In genomic region chr13:9904455-9904854, GRCm38 (mm10) we compare ENCODE assay signal across 24 mouse cellular contexts.
A peak's percentile ranks its signal among the peaks of the same experiment; 100 is the strongest.
DNase-seq lines count a peak whose midpoint lies in the region; ATAC-seq and TF ChIP-seq lines count a peak whose summit lies in the region.
"Had no signal": no experiment of that assay in that cellular context is flagged by ENCODE, and none has a peak within 500 bp of the region (broad histone marks: within the 10 kb centered on the region; RNA-seq: fewer than 3 reads in every experiment).

No protein-coding gene starts in this region.

- no peaks in the 10 kb centered on the region for H3K79me2 ChIP-seq in CH12.LX (replicated peaks; ENCODE audit: control insufficient read depth, extremely low read depth, insufficient read depth, poor library complexity, severe bottlenecking)

- H3K4me2 ChIP-seq in forebrain, postnatal 0 days (ENCODE audit: low read depth) = no peak overlapping the region
- no peak overlapping the region for H3K4me2 ChIP-seq in forebrain, embryonic 12.5 days
- no peak overlapping the region for H3K4me2 ChIP-seq in CH12.LX (ENCODE audit: insufficient read depth, low read depth, poor library complexity, severe bottlenecking)
- H3K4me2 ChIP-seq: embryonic facial prominence, embryonic 13.5 days; embryonic facial prominence, embryonic 15.5 days; forebrain, embryonic 13.5 days; forebrain, embryonic 15.5 days had no signal

- no peaks in the 10 kb centered on the region for H3K9me3 ChIP-seq in forebrain, postnatal 0 days (ENCODE audit: low read length)
- no peaks in the 10 kb centered on the region for H3K9me3 ChIP-seq in forebrain, embryonic 12.5 days
- H3K9me3 ChIP-seq in CH12.LX (replicated peaks; ENCODE audit: low read length) = peaks cover 4% of the 10 kb centered on the region
- H3K9me3 ChIP-seq: embryonic facial prominence, embryonic 15.5 days; forebrain, embryonic 15.5 days had no signal

- no peak overlapping the region for H3K27ac ChIP-seq in forebrain, postnatal 0 days (ENCODE audit: low read depth, low read length)
- H3K27ac ChIP-seq in forebrain, embryonic 12.5 days = no peak overlapping the region
- no peak overlapping the region for H3K27ac ChIP-seq in CH12.LX (ENCODE audit: insufficient read depth, low read depth)
- no peak overlapping the region for H3K27ac ChIP-seq in kidney, adult 2 months (ENCODE audit: insufficient read depth, low read depth, low read length)
- H3K27ac ChIP-seq: embryonic facial prominence, embryonic 13.5 days; embryonic facial prominence, embryonic 15.5 days; forebrain, embryonic 10.5 days; forebrain, embryonic 13.5 days; forebrain, embryonic 15.5 days had no signal

- H3K4me1 ChIP-seq in forebrain, postnatal 0 days (ENCODE audit: insufficient read depth) = no peaks in the 10 kb centered on the region
- no peaks in the 10 kb centered on the region for H3K4me1 ChIP-seq in forebrain, embryonic 12.5 days
- peaks cover 10 to 30% of the 10 kb centered on the region in 2 experiments for H3K4me1 ChIP-seq in CH12.LX (ENCODE audit: control insufficient read depth in 1 of 2, insufficient read depth in 2 of 2)
- no peaks in the 10 kb centered on the region for H3K4me1 ChIP-seq in kidney, adult 2 months (ENCODE audit: control insufficient read depth, insufficient read depth, low read length)
- H3K4me1 ChIP-seq: embryonic facial prominence, embryonic 13.5 days; embryonic facial prominence, embryonic 15.5 days; forebrain, embryonic 10.5 days; forebrain, embryonic 13.5 days; forebrain, embryonic 15.5 days had no signal

- TF ChIP-seq POLR2A in CH12.LX (IDR thresholded peaks at IDR 0.05; ENCODE audit: low read depth, low read length) = no peak
- no peak for TF ChIP-seq POLR2A in kidney, adult 2 months (IDR thresholded peaks at IDR 0.05; ENCODE audit: low read depth, low read length)

- H3K4me3 ChIP-seq in forebrain, postnatal 0 days (ENCODE audit: low read depth, low read length) = no peak overlapping the region
- no peak overlapping the region for H3K4me3 ChIP-seq in forebrain, embryonic 12.5 days (replicated peaks)
- no peak overlapping the region for H3K4me3 ChIP-seq in CH12.LX (replicated peaks in 1 of 3; ENCODE audit: low read depth in 2 of 3, low read length in 2 of 3, poor library complexity in 1 of 3)
- no peak overlapping the region for H3K4me3 ChIP-seq in kidney, adult 2 months (ENCODE audit: insufficient read depth, low read depth, low read length)
- H3K4me3 ChIP-seq: embryonic facial prominence, embryonic 13.5 days; embryonic facial prominence, embryonic 15.5 days; erythroblast, embryonic 14.5 days; forebrain, embryonic 10.5 days; forebrain, embryonic 13.5 days; forebrain, embryonic 15.5 days had no signal

- TF ChIP-seq EP300 in CH12.LX (IDR thresholded peaks at IDR 0.05; ENCODE audit: low read length) = no peak

- H3K9ac ChIP-seq in forebrain, postnatal 0 days = no peak overlapping the region
- no peak overlapping the region for H3K9ac ChIP-seq in forebrain, embryonic 12.5 days
- H3K9ac ChIP-seq in CH12.LX (ENCODE audit: insufficient read depth, low read depth) = no peak overlapping the region
- H3K9ac ChIP-seq: embryonic facial prominence, embryonic 13.5 days; embryonic facial prominence, embryonic 15.5 days; forebrain, embryonic 13.5 days; forebrain, embryonic 15.5 days had no signal

- in situ Hi-C loops in CH12.LX (cut with MboI; ENCODE audit: low pct_ligation_motif_present, low pct_unique_long_range_greater_than_20kb, low sequenced_read_pairs) = no loop called here

- no peak for TF ChIP-seq CTCF in forebrain, postnatal 0 days (IDR thresholded peaks at IDR 0.05; ENCODE audit: low read depth)
- no peak for TF ChIP-seq CTCF in CH12.LX (conservative IDR thresholded peaks at IDR 0.05 in 1 of 2, IDR thresholded peaks at IDR 0.05 in 1 of 2; ENCODE audit: low read depth in 2 of 2, low read length in 2 of 2)
- TF ChIP-seq CTCF in kidney, adult 2 months (conservative IDR thresholded peaks at IDR 0.05; ENCODE audit: insufficient read depth, insufficient read length, low read depth, low read length) = no peak

- dilution Hi-C loops in CH12.LX (cut with MboI; ENCODE audit: extremely low pct_ligation_motif_present, extremely low pct_unique_long_range_greater_than_20kb, low sequenced_read_pairs) = no loop called here

- H3K27me3 ChIP-seq in forebrain, postnatal 0 days (ENCODE audit: insufficient read depth, low read length) = no peaks in the 10 kb centered on the region
- no peaks in the 10 kb centered on the region for H3K27me3 ChIP-seq in forebrain, embryonic 12.5 days
- no peaks in the 10 kb centered on the region for H3K27me3 ChIP-seq in CH12.LX (replicated peaks)
- H3K27me3 ChIP-seq in kidney, adult 2 months (replicated peaks; ENCODE audit: control insufficient read depth, insufficient read depth, low read length) = no peaks in the 10 kb centered on the region
- H3K27me3 ChIP-seq: embryonic facial prominence, embryonic 13.5 days; embryonic facial prominence, embryonic 15.5 days; forebrain, embryonic 13.5 days; forebrain, embryonic 15.5 days had no signal

- no peak for TF ChIP-seq RAD21 in CH12.LX (IDR thresholded peaks at IDR 0.05; ENCODE audit: low read depth, low read length)

- ATAC-seq in forebrain, postnatal 0 days = peak; percentile 62
- ATAC-seq in forebrain, embryonic 12.5 days (ENCODE audit: low FRiP score) = no peak
- ATAC-seq: CD4-positive, CD25-positive, alpha-beta regulatory T cell, adult 4 months; forebrain, embryonic 13.5 days; forebrain, embryonic 15.5 days had no signal

- no peaks in the 10 kb centered on the region for H3K36me3 ChIP-seq in forebrain, postnatal 0 days (ENCODE audit: insufficient read depth)
- no peaks in the 10 kb centered on the region for H3K36me3 ChIP-seq in forebrain, embryonic 12.5 days (replicated peaks)
- H3K36me3 ChIP-seq in CH12.LX (replicated peaks in 1 of 2; ENCODE audit: control insufficient read depth in 1 of 2, insufficient read depth in 1 of 2, low read length in 1 of 2) = no peaks in the 10 kb centered on the region
- H3K36me3 ChIP-seq in kidney, adult 2 months (ENCODE audit: control insufficient read depth, insufficient read depth, low read length) = no peaks in the 10 kb centered on the region
- H3K36me3 ChIP-seq: embryonic facial prominence, embryonic 13.5 days; embryonic facial prominence, embryonic 15.5 days; forebrain, embryonic 10.5 days; forebrain, embryonic 15.5 days had no signal

- DNase-seq in forebrain, postnatal 0 days = peak; percentile 11
- DNase-seq in heart, adult 11 months = peak; percentile 29
- DNase-seq in heart, postnatal 4 days = no peak
- no peak for DNase-seq in CH12.LX (ENCODE audit: extremely low read depth)
- no peak for DNase-seq in kidney, adult 2 months
- DNase-seq: adrenal gland, adult 2 months; adrenal gland, postnatal 10 days; adrenal gland, postnatal 25 days; B cell, adult 2 months; cerebellum, adult 11 months; cerebellum, adult 18-20 months; cerebellum, adult 8-10 months; cerebellum, adult 9-11 months; cerebellum, postnatal 14 days; cerebellum, postnatal 36 days; embryo, embryonic 11 days had no signal

TF ChIP-seq in CH12.LX, 34 proteins besides CTCF, POLR2A, EP300 and RAD21:
- TF ChIP-seq CHD2 (IDR thresholded peaks at IDR 0.05; ENCODE audit: low read length) (no peak), ZNF384 (IDR thresholded peaks at IDR 0.05; ENCODE audit: low read depth, low read length) (peak; percentile 46)

Comparison
In these comparisons a context has a peak if more than half of its experiments do, and no peak if none do; other contexts are left out.
1. DNase-seq: peak in forebrain, postnatal 0 days (single experiment) and heart, adult 11 months (single experiment); none in heart, postnatal 4 days (single experiment), CH12.LX (single experiment) and kidney, adult 2 months (single experiment).